Mouse (Mus musculus): ENCODE data around the gene Mcpt1.

- TF ChIP-seq MAFK (IDR thresholded peaks at IDR 0.05; ENCODE audit: borderline replicate concordance, low read depth, low read length) = no peak
- no peak for TF ChIP-seq EP300 (IDR thresholded peaks at IDR 0.05; ENCODE audit: low read depth in 1 of 2, low read length in 2 of 2)
- no peak for TF ChIP-seq RAD21 (IDR thresholded peaks at IDR 0.05; ENCODE audit: low read depth, low read length)
- TF ChIP-seq MAZ (IDR thresholded peaks at IDR 0.05; ENCODE audit: low read depth, low read length) = no peak
- TF ChIP-seq ZC3H11A (IDR thresholded peaks at IDR 0.05; ENCODE audit: low read depth, low read length) = no peak
These were observed 4.6 kb upstream of the Mcpt1 start for GRCm38 (mm10) chr14:56013147-56013546.

Data from MEL (cell line).